Mouse (Mus musculus) liver, embryonic 11.5 days (tissue): Measurements from ENCODE around the gene Krt75. TPM values are rescaled to one million over a fixed set of nuclear protein-coding genes. Genes with fewer than 3 reads are reported as not detected.
A peak's percentile ranks its signal among the peaks of the same experiment; 100 is the strongest.

Source experiments
- ATAC-seq: fragments of 200-750 bp; cut with Nextera tagmentation; replicated peaks from 2 replicates; pipeline ENCODE4 v1.8.0; 2017; ENCODE audit warnings: moderate number of reproducible peaks, mild to moderate bottlenecking, moderate TSS enrichment, moderate library complexity; ENCODE audit not compliant: low FRiP score
- DNase-seq: peaks from one replicate; pipeline ENCODE4 v3.0.0-alpha.2; 2017; ENCODE audit warnings: low spot score
- H3K27ac ChIP-seq: fragments of 300-500 bp; sonication (generic); 2 replicates; pipeline ENCODE4 v1.5.1; 2014; ENCODE audit warnings: mild to moderate bottlenecking, low read depth, low read length, control low read depth
- H3K27me3 ChIP-seq: fragments of 300-500 bp; sonication (generic); replicated peaks from 2 replicates; pipeline ENCODE4 v1.6.1; 2014; ENCODE audit warnings: low read length, mixed read lengths; ENCODE audit not compliant: control insufficient read depth, insufficient read depth
- H3K36me3 ChIP-seq: fragments of 300-500 bp; sonication (generic); 2 replicates; pipeline ENCODE4 v1.6.1; 2014; ENCODE audit warnings: mild to moderate bottlenecking, low read length, moderate library complexity, mixed read lengths; ENCODE audit not compliant: control insufficient read depth, insufficient read depth
- H3K4me1 ChIP-seq: fragments of 300-500 bp; sonication (generic); replicated peaks from 2 replicates; pipeline ENCODE4 v1.6.1; 2014; ENCODE audit warnings: low read length, mixed read lengths; ENCODE audit not compliant: control insufficient read depth, insufficient read depth
- H3K4me2 ChIP-seq: fragments of 300-500 bp; sonication (generic); 2 replicates; pipeline ENCODE4 v1.6.1; 2014; ENCODE audit warnings: mild to moderate bottlenecking, control low read depth, moderate library complexity
- H3K4me3 ChIP-seq: fragments of 300-500 bp; sonication (generic); 2 replicates; pipeline ENCODE4 v1.5.1; 2014; ENCODE audit warnings: low read depth, low read length, control low read depth
- H3K9ac ChIP-seq: fragments of 300-500 bp; sonication (generic); 2 replicates; pipeline ENCODE4 v1.6.1; 2014; ENCODE audit warnings: low read depth, low read length, control low read depth
- H3K9me3 ChIP-seq: fragments of 300-500 bp; sonication (generic); 2 replicates; pipeline ENCODE4 v1.6.1; 2016; ENCODE audit warnings: low read length, inconsistent platforms, mixed read lengths; ENCODE audit not compliant: control insufficient read depth
- WGBS: fragments of 180-500 bp; shearing (Covaris S2); extraction: QIAGEN DNeasy Blood & Tissue Kit; methylation state at CpG from one replicate; pipeline ENCODE4 v1.1.7; 2014; 5-methylcytosine and 5-hydroxymethylcytosine counted together
- polyA plus RNA-seq: library from polyadenylated mRNA; unstranded; fragments of >200 nt; fragmentation: Nextera tagmentation; extraction: Ambion mirVana; gene quantifications from 2 replicates; pipeline ENCODE4 v1.2.1, GENCODE M21; 2014

Gene Krt75
- polyA plus RNA-seq, 1 experiment from 2014 or later, result not detected

- Histone ChIP-seq H3K36me3 (no peaks in the 10 kb centered on the region), H3K27me3 (no peaks in the 10 kb centered on the region; the same call in 1 of the 2 replicates), H3K4me2 (no peak overlapping the region), H3K4me1 (no peaks in the 10 kb centered on the region), H3K27ac (no peak overlapping the region), H3K9ac (no peak overlapping the region), H3K4me3 (no peak overlapping the region), H3K9me3 (no peaks in the 10 kb centered on the region)
- WGBS, result 21% methylated on average over 7 of the region's 7 CpGs
- ATAC-seq (no peak), DNase-seq (no peak)
These were observed 15.6 kb downstream of the Krt75 start for GRCm38 (mm10) chr15:101558034-101558646.

GRCm38 (mm10) chr15:101553169-101553568, 20.5 kb downstream of the Krt75 start:
- no peak overlapping the region for H3K9ac ChIP-seq
- no peak overlapping the region for H3K27ac ChIP-seq
- DNase-seq (no peak), ATAC-seq (no peak; the same call in 1 of the 2 replicates)
- H3K36me3 ChIP-seq, result no peaks in the 10 kb centered on the region
- no peaks in the 10 kb centered on the region for H3K4me1 ChIP-seq
- no peak overlapping the region for H3K4me3 ChIP-seq
- peak overlapping the region; percentile 9; the same call in 1 of the 2 replicates for H3K4me2 ChIP-seq
- WGBS, result 2% methylated on average over 10 of the region's 11 CpGs
- peaks cover 10% of the 10 kb centered on the region; the same call in 1 of the 2 replicates for H3K27me3 ChIP-seq
- no peaks in the 10 kb centered on the region for H3K9me3 ChIP-seq

- peaks cover 12% of the 10 kb centered on the region; the same call in 1 of the 2 replicates for H3K27me3 ChIP-seq
- DNase-seq (no peak), ATAC-seq (no peak)
- H3K9me3 ChIP-seq, result no peaks in the 10 kb centered on the region
- no peaks in the 10 kb centered on the region for H3K36me3 ChIP-seq
- no peak overlapping the region for H3K9ac ChIP-seq
- no peak overlapping the region for H3K4me3 ChIP-seq
- no peaks in the 10 kb centered on the region for H3K4me1 ChIP-seq
- H3K27ac ChIP-seq, result no peak overlapping the region
- H3K4me2 ChIP-seq, result no peak overlapping the region
- WGBS, result 80% methylated on average over 8 of the region's 8 CpGs
These were observed 21.5 kb downstream of the Krt75 start for GRCm38 (mm10) chr15:101552188-101552587.

- ATAC-seq (no peak), DNase-seq (no peak)
- no peaks in the 10 kb centered on the region for H3K4me1 ChIP-seq
- peaks cover 12% of the 10 kb centered on the region; the same call in 1 of the 2 replicates for H3K27me3 ChIP-seq
- no peak within 1 kb of the TSS for H3K9ac ChIP-seq
- no peak within 1 kb of the TSS for H3K4me2 ChIP-seq
- H3K9me3 ChIP-seq, result no peaks in the 10 kb centered on the region
- 79% methylated on average over 7 of the region's 7 CpGs for whole genome bisulfite sequencing
- H3K4me3 ChIP-seq, result no peak within 1 kb of the TSS
- no peak within 1 kb of the TSS for H3K27ac ChIP-seq
- no peaks in the 10 kb centered on the region for H3K36me3 ChIP-seq
These were observed 23.1 kb downstream of the Krt75 start, which contains the start of gene Krt82 for GRCm38 (mm10) chr15:101550567-101550966. Gene Krt82, minus strand, starts transcription at chr15:101550667.

DNA sequence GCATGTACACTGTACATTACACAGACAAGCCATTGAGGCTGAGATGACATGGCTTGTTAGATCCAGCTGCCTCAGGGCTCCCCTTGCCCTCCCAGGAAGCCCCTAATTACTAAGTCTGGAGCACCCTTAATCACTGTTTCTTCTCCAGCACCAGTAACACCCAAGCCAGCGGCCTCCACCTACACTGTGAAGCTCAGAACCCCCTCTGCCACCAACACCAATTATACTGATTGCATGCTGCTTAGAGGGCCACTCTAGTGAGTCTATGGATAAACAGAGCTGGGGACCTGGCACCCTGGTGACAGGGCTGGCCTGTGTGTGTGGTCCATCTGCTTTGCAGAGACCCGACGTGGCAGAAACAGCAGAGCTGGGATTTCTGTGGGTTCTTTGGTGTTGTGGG, 29.2 kb downstream of the Krt75 start:
- 58% methylated on average over 3 of the region's 3 CpGs for WGBS
- Histone ChIP-seq H3K4me3 (no peak overlapping the region), H3K27ac (no peak overlapping the region), H3K4me1 (no peaks in the 10 kb centered on the region), H3K36me3 (no peaks in the 10 kb centered on the region), H3K4me2 (no peak overlapping the region), H3K9me3 (no peaks in the 10 kb centered on the region), H3K9ac (no peak overlapping the region), H3K27me3 (0 out of 2 replicates have a peak, but pooled peaks cover 2% of the 10 kb centered on the region)
- DNase-seq (no peak), ATAC-seq (no peak)

GRCm38 (mm10) chr15:101542543-101542942, 31.2 kb downstream of the Krt75 start:
- no peak for ATAC-seq
- H3K27me3 ChIP-seq, result no peaks in the 10 kb centered on the region
- no peaks in the 10 kb centered on the region for H3K9me3 ChIP-seq
- no peaks in the 10 kb centered on the region for H3K4me1 ChIP-seq
- H3K4me3 ChIP-seq, result no peak overlapping the region
- no peaks in the 10 kb centered on the region for H3K36me3 ChIP-seq
- WGBS, result 51% methylated on average over 9 of the region's 9 CpGs
- DNase-seq, result no peak
- H3K9ac ChIP-seq, result no peak overlapping the region
- no peak overlapping the region for H3K4me2 ChIP-seq
- H3K27ac ChIP-seq, result no peak overlapping the region

DNA sequence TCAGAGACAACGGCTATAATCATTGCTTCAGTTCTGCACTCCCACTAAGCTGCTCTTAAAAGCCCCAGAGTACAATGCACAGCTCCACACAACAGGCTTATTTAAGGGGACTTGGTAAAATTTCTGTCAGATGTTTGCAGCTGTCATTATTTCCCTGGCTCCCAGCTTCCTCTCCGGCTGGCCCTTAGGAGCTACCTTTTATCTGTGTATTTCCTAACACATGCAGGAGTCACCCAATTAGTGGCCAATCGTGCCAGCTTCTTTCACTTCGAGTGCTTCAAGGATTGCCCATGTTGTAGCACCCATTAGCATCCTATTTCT, 35.2 kb downstream of the Krt75 start:
- H3K9me3 ChIP-seq, result no peaks in the 10 kb centered on the region
- no peak overlapping the region for H3K9ac ChIP-seq
- no peak for DNase-seq
- ATAC-seq, result no peak
- H3K4me3 ChIP-seq, result no peak overlapping the region
- H3K4me1 ChIP-seq, result no peaks in the 10 kb centered on the region
- H3K27me3 ChIP-seq, result no peaks in the 10 kb centered on the region
- H3K27ac ChIP-seq, result no peak overlapping the region
- no peaks in the 10 kb centered on the region for H3K36me3 ChIP-seq
- 64% methylated on average over 4 of the region's 4 CpGs for WGBS
- H3K4me2 ChIP-seq, result no peak overlapping the region

- no peak overlapping the region for H3K4me3 ChIP-seq
- 43% methylated on average over 7 of the region's 7 CpGs for WGBS
- no peak overlapping the region for H3K27ac ChIP-seq
- ATAC-seq (no peak), DNase-seq (no peak)
- no peaks in the 10 kb centered on the region for H3K9me3 ChIP-seq
- H3K9ac ChIP-seq, result no peak overlapping the region
- H3K4me2 ChIP-seq, result no peak overlapping the region
- H3K27me3 ChIP-seq, result no peaks in the 10 kb centered on the region
- no peaks in the 10 kb centered on the region for H3K4me1 ChIP-seq
- no peaks in the 10 kb centered on the region for H3K36me3 ChIP-seq
These were observed 35.7 kb downstream of the Krt75 start for GRCm38 (mm10) chr15:101537864-101538579.
